Mouse (Mus musculus): Measurements from ENCODE around the gene 4930556J24Rik. TPM values are rescaled to one million over a fixed set of nuclear protein-coding genes. Genes with fewer than 3 reads are reported as not detected.
A peak's percentile ranks its signal among the peaks of the same experiment; 100 is the strongest.
"Not testable (repeated sequence)": the region's sequence is repeated elsewhere in the genome, so short reads cannot be mapped to it uniquely, and the experiment has no call there.

Gene 4930556J24Rik
- polyA plus RNA-seq, 1 experiment from 2014 or later, result not detected

GRCm38 (mm10) chr11:3912100-3912874 is 64.3 kb downstream of the 4930556J24Rik start:
- no peak overlapping the region for H3K9ac ChIP-seq (replicated peaks)
- no peak for DNase-seq
- 34% methylated on average over 19 of the region's 19 CpGs for WGBS (ENCODE audit: insufficient replicate concordance)

GRCm38 (mm10) chr11:3911440-3911839 is 65.1 kb downstream of the 4930556J24Rik start:
- Histone ChIP-seq H3K4me1 (ENCODE audit: insufficient read depth) (peaks cover 17% of the 10 kb centered on the region), H3K27me3 (ENCODE audit: insufficient read depth, low read length) (peaks cover 26% of the 10 kb centered on the region)
- not testable (repeated sequence) for H3K4me3 ChIP-seq (ENCODE audit: low read depth, low read length); H3K27ac ChIP-seq (ENCODE audit: low read depth); H3K4me2 ChIP-seq (ENCODE audit: low read depth, low read length); ATAC-seq; H3K9me3 ChIP-seq (ENCODE audit: low read length); H3K9ac ChIP-seq (replicated peaks); H3K36me3 ChIP-seq (replicated peaks; ENCODE audit: insufficient read depth, low read length); DNase-seq
- 80% methylated on average over 5 of the region's 6 CpGs for WGBS (ENCODE audit: insufficient replicate concordance)

More at GRCm38 (mm10) chr11:3912100-3912874, 64.3 kb downstream of the 4930556J24Rik start:
- ATAC-seq, result no peak
- Histone ChIP-seq H3K4me2 (ENCODE audit: low read depth, low read length) (peak overlapping the region; percentile 84; the same call in 1 of the 2 replicates), H3K27me3 (ENCODE audit: insufficient read depth, low read length) (peaks cover 26% of the 10 kb centered on the region), H3K27ac (ENCODE audit: low read depth) (no peak overlapping the region), H3K36me3 (replicated peaks; ENCODE audit: insufficient read depth, low read length) (no peaks in the 10 kb centered on the region), H3K4me3 (ENCODE audit: low read depth, low read length) (peak overlapping the region; percentile 59; the same call in 1 of the 2 replicates), H3K9me3 (ENCODE audit: low read length) (no peaks in the 10 kb centered on the region), H3K4me1 (ENCODE audit: insufficient read depth) (peaks cover 17% of the 10 kb centered on the region)
- TF ChIP-seq EP300 (IDR thresholded peaks at IDR 0.05; ENCODE audit: low read depth) (no peak), CTCF (IDR thresholded peaks at IDR 0.05; ENCODE audit: low read depth) (no peak)

GRCm38 (mm10) chr11:3910513-3911310 is 65.9 kb downstream of the 4930556J24Rik start:
- no peaks in the 10 kb centered on the region for H3K36me3 ChIP-seq (replicated peaks; ENCODE audit: insufficient read depth, low read length)
- H3K27me3 ChIP-seq (ENCODE audit: insufficient read depth, low read length), result peaks cover 26% of the 10 kb centered on the region
- H3K9me3 ChIP-seq (ENCODE audit: low read length), result no peaks in the 10 kb centered on the region
- ATAC-seq, result no peak
- H3K27ac ChIP-seq (ENCODE audit: low read depth), result no peak overlapping the region
- TF ChIP-seq EP300 (IDR thresholded peaks at IDR 0.05; ENCODE audit: low read depth) (no peak), CTCF (IDR thresholded peaks at IDR 0.05; ENCODE audit: low read depth) (no peak)
- DNase-seq, result no peak
- H3K4me1 ChIP-seq (ENCODE audit: insufficient read depth), result peaks cover 17% of the 10 kb centered on the region
- no peak overlapping the region for H3K4me2 ChIP-seq (ENCODE audit: low read depth, low read length)
- WGBS (ENCODE audit: insufficient replicate concordance), result 56% methylated on average over 5 of the region's 5 CpGs
- H3K9ac ChIP-seq (replicated peaks), result no peak overlapping the region
- H3K4me3 ChIP-seq (ENCODE audit: low read depth, low read length), result no peak overlapping the region

DNA sequence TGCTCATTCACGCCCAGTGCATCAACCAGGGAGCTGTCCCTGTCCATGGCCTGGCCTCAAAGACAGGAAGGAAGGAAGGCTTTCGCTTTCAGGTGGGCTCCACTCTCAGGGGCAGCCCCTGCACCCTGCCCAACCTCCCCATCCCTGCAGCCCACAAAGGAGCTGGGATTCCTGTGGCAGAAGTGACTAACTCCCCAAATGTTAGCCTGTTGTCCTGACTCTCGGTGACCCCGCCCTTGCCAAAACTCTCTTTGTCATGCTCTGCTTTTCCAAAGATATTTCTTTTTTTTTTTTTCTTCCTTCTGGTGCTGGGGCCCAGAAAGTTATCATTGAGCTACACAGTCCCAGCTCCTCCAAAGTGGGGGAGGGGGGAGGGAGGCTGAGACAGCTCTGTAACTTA is 67.3 kb downstream of the 4930556J24Rik start:
- Histone ChIP-seq H3K4me3 (ENCODE audit: low read depth, low read length) (no peak overlapping the region), H3K9ac (replicated peaks) (no peak overlapping the region)
- WGBS (ENCODE audit: insufficient replicate concordance), result 77% methylated on average over 4 of the region's 4 CpGs

DNA sequence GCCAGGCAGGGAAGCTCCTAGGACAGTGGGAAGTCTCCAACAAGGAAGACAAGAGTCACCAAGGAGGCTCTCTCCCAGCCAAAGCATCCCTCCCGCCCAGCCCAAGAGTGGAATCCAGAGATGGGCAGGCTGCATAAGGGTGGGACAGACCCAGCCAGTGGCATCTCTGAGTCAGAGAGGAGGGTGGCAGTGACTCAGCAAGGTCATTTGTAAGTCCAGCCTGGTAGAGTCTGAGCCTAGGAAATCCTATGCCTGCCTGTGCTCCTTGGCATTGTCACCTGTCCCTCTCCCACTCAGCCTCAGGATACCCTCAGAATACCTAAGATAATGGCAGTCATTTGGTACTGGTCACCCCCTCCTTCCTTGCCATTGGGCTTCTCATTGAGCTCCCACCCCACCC is 71.1 kb downstream of the 4930556J24Rik start:
- H3K27ac ChIP-seq (ENCODE audit: low read depth), result no peak overlapping the region
- H3K9ac ChIP-seq (replicated peaks), result no peak overlapping the region
- TF ChIP-seq EP300 (IDR thresholded peaks at IDR 0.05; ENCODE audit: low read depth), result no peak
- no peak for TF ChIP-seq CTCF (IDR thresholded peaks at IDR 0.05; ENCODE audit: low read depth)
- no peaks in the 10 kb centered on the region for H3K9me3 ChIP-seq (ENCODE audit: low read length)
- no peak overlapping the region for H3K4me3 ChIP-seq (ENCODE audit: low read depth, low read length)
- no peak overlapping the region for H3K4me2 ChIP-seq (ENCODE audit: low read depth, low read length)
- no peaks in the 10 kb centered on the region for H3K36me3 ChIP-seq (replicated peaks; ENCODE audit: insufficient read depth, low read length)
- H3K4me1 ChIP-seq (ENCODE audit: insufficient read depth), result no peaks in the 10 kb centered on the region
- no peak for DNase-seq
- no peak for ATAC-seq
- no peaks in the 10 kb centered on the region; the same call in 1 of the 2 replicates for H3K27me3 ChIP-seq (ENCODE audit: insufficient read depth, low read length)
- WGBS (ENCODE audit: insufficient replicate concordance), result 73% methylated on average over 1 of the region's 1 CpGs

More for the DNA sequence above, 67.3 kb downstream of the 4930556J24Rik start:
- H3K4me1 ChIP-seq (ENCODE audit: insufficient read depth), result peaks cover 16% of the 10 kb centered on the region
- H3K36me3 ChIP-seq (replicated peaks; ENCODE audit: insufficient read depth, low read length), result no peaks in the 10 kb centered on the region
- H3K27ac ChIP-seq (ENCODE audit: low read depth), result no peak overlapping the region
- no peak overlapping the region for H3K4me2 ChIP-seq (ENCODE audit: low read depth, low read length)
- DNase-seq (no peak), ATAC-seq (no peak)
- no peaks in the 10 kb centered on the region for H3K9me3 ChIP-seq (ENCODE audit: low read length)
- TF ChIP-seq EP300 (IDR thresholded peaks at IDR 0.05; ENCODE audit: low read depth) (no peak), CTCF (IDR thresholded peaks at IDR 0.05; ENCODE audit: low read depth) (no peak)
- peaks cover 25% of the 10 kb centered on the region for H3K27me3 ChIP-seq (ENCODE audit: insufficient read depth, low read length)

DNA sequence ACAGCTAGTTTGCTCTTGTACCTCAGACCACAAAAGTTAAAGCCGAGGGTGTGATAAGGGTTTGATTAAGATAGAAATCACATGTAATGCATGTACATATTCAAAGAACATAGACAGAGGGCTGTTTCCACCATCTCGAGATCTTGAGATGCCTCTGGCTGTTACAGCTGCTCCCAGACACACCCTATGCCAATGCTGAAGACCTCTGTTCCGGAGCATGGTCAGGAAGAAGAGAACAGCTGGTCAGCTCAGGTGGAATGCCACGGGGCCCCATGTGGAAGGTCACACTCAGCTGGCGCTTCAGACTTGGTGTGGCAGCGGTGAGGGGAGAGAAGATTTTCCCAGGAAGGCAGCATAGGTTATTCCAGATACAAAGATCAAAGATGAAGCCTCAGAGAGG is 71.9 kb downstream of the 4930556J24Rik start:
- Histone ChIP-seq H3K4me2 (ENCODE audit: low read depth, low read length) (no peak overlapping the region), H3K36me3 (replicated peaks; ENCODE audit: insufficient read depth, low read length) (no peaks in the 10 kb centered on the region), H3K27me3 (ENCODE audit: insufficient read depth, low read length) (no peaks in the 10 kb centered on the region; the same call in 1 of the 2 replicates), H3K27ac (ENCODE audit: low read depth) (no peak overlapping the region), H3K9ac (replicated peaks) (no peak overlapping the region), H3K4me3 (ENCODE audit: low read depth, low read length) (no peak overlapping the region), H3K4me1 (ENCODE audit: insufficient read depth) (no peaks in the 10 kb centered on the region), H3K9me3 (ENCODE audit: low read length) (no peaks in the 10 kb centered on the region)
- DNase-seq (no peak), ATAC-seq (no peak)
- WGBS (ENCODE audit: insufficient replicate concordance), result 64% methylated on average over 6 of the region's 6 CpGs
- no peak for TF ChIP-seq CTCF (IDR thresholded peaks at IDR 0.05; ENCODE audit: low read depth)
- TF ChIP-seq EP300 (IDR thresholded peaks at IDR 0.05; ENCODE audit: low read depth), result no peak

Data from liver, postnatal 0 days (tissue).